Mouse (Mus musculus) embryonic facial prominence, embryonic 13.5 days (tissue): ENCODE results near the gene Zscan20. TPM values are rescaled to one million over a fixed set of nuclear protein-coding genes. Genes with fewer than 3 reads are reported as not detected.
"Not testable (repeated sequence)": the region's sequence is repeated elsewhere in the genome, so short reads cannot be mapped to it uniquely, and the experiment has no call there.

ENCODE experiments used
- ATAC-seq: fragments of 200-750 bp; cut with Nextera tagmentation; 2 replicates; pipeline ENCODE4 v1.8.0; 2017; ENCODE audit warnings: low read depth; ENCODE audit not compliant: insufficient number of reproducible peaks, insufficient read depth, low FRiP score, low TSS enrichment
- H3K27ac ChIP-seq: fragments of 300-500 bp; sonication (generic); 2 replicates; pipeline ENCODE4 v1.5.1; 2015; ENCODE audit warnings: moderate library complexity, mild to moderate bottlenecking, inconsistent platforms
- H3K27me3 ChIP-seq: fragments of 300-500 bp; sonication (generic); 2 replicates; pipeline ENCODE4 v1.6.1; 2015; ENCODE audit warnings: mild to moderate bottlenecking, inconsistent platforms
- H3K36me3 ChIP-seq: fragments of 300-500 bp; sonication (generic); 2 replicates; pipeline ENCODE4 v1.6.1; 2015; ENCODE audit warnings: mild to moderate bottlenecking, inconsistent platforms
- H3K4me1 ChIP-seq: fragments of 300-500 bp; sonication (generic); 2 replicates; pipeline ENCODE4 v1.6.1; 2015; ENCODE audit warnings: inconsistent platforms
- H3K4me2 ChIP-seq: fragments of 300-500 bp; sonication (generic); 2 replicates; pipeline ENCODE4 v1.6.1; 2015; ENCODE audit warnings: moderate library complexity, mild to moderate bottlenecking, inconsistent platforms
- H3K4me3 ChIP-seq: fragments of 300-500 bp; sonication (generic); 2 replicates; pipeline ENCODE4 v1.5.1; 2015; ENCODE audit warnings: mild to moderate bottlenecking, inconsistent platforms
- H3K9ac ChIP-seq: fragments of 300-500 bp; sonication (generic); 2 replicates; pipeline ENCODE4 v1.6.1; 2015; ENCODE audit warnings: mild to moderate bottlenecking, inconsistent platforms
- H3K9me3 ChIP-seq: fragments of 300-500 bp; sonication (generic); 2 replicates; pipeline ENCODE4 v1.6.1; 2016; ENCODE audit warnings: inconsistent platforms
- WGBS: fragments of 180-500 bp; shearing (Covaris S2); methylation state at CpG from one replicate; pipeline ENCODE4 v1.1.7; 2015; ENCODE audit warnings: mixed read lengths; 5-methylcytosine and 5-hydroxymethylcytosine counted together
- polyA plus RNA-seq: library from polyadenylated mRNA; unstranded; fragments of >200 nt; fragmentation: Nextera tagmentation; extraction: Ambion mirVana; gene quantifications from 2 replicates; pipeline ENCODE4 v1.2.1, GENCODE M21; 2015

Zscan20 gene
- polyA plus RNA-seq, 1 experiment from 2014 or later = 7.4 TPM

GRCm38 (mm10) chr4:128637250-128637649 is 27.4 kb upstream of the Zscan20 start:
- Histone ChIP-seq H3K9ac (no peak overlapping the region), H3K36me3 (no peaks in the 10 kb centered on the region), H3K4me3 (no peak overlapping the region), H3K4me2 (no peak overlapping the region), H3K27me3 (no peaks in the 10 kb centered on the region), H3K27ac (no peak overlapping the region), H3K9me3 (no peaks in the 10 kb centered on the region), H3K4me1 (peaks cover 28% of the 10 kb centered on the region)
- ATAC-seq = no peak
- 44% methylated on average over 11 of the region's 11 CpGs for WGBS

DNA sequence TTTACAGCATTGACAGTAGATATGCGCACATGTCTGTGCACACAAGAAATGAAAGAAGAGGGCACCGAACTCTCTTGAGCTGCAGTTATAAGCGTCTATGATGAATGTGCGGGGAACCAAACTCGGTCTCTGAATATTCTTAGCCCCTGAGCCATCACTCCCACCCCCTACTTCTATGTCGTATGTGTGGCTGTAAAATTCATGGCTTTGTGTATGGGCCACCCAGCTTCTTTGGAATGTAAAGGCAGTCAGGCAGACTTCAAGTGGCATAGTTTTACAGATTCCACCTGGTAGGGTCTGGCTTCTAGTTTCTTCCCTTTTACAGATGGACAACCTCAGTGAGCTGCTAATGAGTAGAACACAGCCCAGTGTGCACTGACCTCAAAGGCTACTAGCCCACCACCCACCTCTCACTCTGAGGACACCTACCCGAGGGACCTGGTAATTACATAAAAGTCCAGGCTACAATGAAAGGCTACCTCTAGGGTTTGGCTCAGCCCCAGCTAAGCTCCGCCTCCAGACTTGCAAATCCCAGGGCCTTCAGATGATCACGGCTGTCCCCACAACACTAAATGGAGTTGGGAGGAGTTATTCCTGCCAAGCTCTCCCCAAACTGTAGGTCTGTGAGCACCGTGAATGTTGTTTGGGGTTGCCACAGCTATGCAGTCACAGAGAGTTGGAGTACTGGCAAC is 26.1 kb upstream of the Zscan20 start:
- ATAC-seq = no peak
- Histone ChIP-seq H3K4me3 (no peak overlapping the region), H3K27ac (no peak overlapping the region), H3K9me3 (no peaks in the 10 kb centered on the region), H3K4me2 (no peak overlapping the region), H3K36me3 (no peaks in the 10 kb centered on the region), H3K27me3 (no peaks in the 10 kb centered on the region), H3K9ac (no peak overlapping the region), H3K4me1 (peaks cover 28% of the 10 kb centered on the region)
- 55% methylated on average over 10 of the region's 10 CpGs for WGBS

DNA sequence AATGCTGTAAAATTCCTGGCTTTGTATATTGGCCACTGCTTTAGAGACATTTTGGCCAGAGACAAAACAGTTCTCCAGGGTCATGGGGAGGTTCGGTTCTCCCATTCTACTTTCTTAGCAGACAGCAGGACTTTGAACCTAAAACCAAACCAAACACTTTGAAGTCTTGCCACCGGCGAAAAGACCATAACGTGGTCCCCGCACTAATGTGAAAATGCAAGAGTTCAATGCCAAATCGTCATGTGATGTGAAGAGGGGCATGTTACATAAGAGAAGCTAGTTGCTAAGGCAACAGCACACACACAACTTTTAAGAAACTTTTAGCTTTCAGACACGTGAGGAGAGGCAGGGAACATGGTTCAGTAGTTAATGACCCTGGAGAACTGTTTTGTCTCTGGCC is 25.6 kb upstream of the Zscan20 start:
- Histone ChIP-seq H3K4me3 (no peak overlapping the region), H3K4me2 (no peak overlapping the region), H3K27me3 (no peaks in the 10 kb centered on the region), H3K4me1 (peaks cover 28% of the 10 kb centered on the region), H3K9ac (no peak overlapping the region), H3K36me3 (no peaks in the 10 kb centered on the region), H3K27ac (no peak overlapping the region), H3K9me3 (no peaks in the 10 kb centered on the region)
- whole genome bisulfite sequencing = 73% methylated on average over 7 of the region's 7 CpGs
- ATAC-seq = no peak

DNA sequence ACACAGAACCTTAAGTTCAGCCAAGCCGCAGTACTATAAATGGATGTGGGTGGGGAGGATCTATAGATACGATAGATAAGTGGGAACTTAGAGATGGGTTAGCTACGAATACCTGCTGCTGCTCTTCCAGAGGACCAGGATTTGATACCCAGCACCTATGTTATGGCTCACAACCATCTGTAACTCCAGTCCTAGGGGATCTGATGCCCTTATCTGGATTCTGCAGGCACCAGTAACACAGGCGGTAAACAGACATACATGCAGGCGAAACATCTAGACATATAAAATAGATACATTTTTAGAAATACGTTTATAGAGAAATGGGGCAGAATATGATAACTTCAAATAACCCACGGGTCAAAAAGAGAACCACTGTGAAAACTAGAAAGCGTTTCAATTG is 11.2 kb upstream of the Zscan20 start:
- WGBS = 87% methylated on average over 8 of the region's 8 CpGs
- H3K36me3 ChIP-seq = no peaks in the 10 kb centered on the region
- no peaks in the 10 kb centered on the region for H3K9me3 ChIP-seq
- peaks cover 26% of the 10 kb centered on the region for H3K4me1 ChIP-seq
- H3K27ac ChIP-seq = no peak overlapping the region
- H3K27me3 ChIP-seq = peaks cover 12% of the 10 kb centered on the region
- H3K4me3 ChIP-seq = no peak overlapping the region
- no peak overlapping the region for H3K4me2 ChIP-seq
- ATAC-seq = no peak
- no peak overlapping the region for H3K9ac ChIP-seq

DNA sequence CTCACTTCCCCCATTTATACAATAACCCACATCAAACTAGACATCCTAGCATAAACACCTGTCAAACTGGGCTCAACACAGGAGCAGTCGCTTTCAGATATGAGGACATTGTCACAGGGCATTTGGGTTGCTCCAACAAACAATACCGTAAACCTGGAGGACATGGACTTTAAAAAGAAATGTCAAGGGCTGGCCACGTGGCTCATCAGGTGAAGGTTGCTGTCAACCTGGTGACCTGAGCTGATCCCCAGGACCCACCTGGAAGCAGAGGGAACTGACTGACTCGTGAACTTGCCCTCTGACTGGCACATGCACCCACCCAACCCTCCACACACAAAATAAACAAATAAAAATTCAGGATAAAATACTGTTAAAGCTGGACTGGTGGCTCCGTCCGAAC is 10.7 kb upstream of the Zscan20 start:
- Histone ChIP-seq H3K27ac (no peak overlapping the region), H3K4me1 (peaks cover 26% of the 10 kb centered on the region), H3K4me2 (no peak overlapping the region), H3K4me3 (no peak overlapping the region), H3K9me3 (no peaks in the 10 kb centered on the region), H3K9ac (no peak overlapping the region), H3K27me3 (peaks cover 17% of the 10 kb centered on the region), H3K36me3 (no peaks in the 10 kb centered on the region)
- no peak for ATAC-seq
- WGBS = 77% methylated on average over 6 of the region's 6 CpGs

- no peak overlapping the region for H3K4me3 ChIP-seq
- peaks cover 26% of the 10 kb centered on the region for H3K4me1 ChIP-seq
- WGBS = 20% methylated on average over 2 of the region's 2 CpGs
- peaks cover 17% of the 10 kb centered on the region for H3K27me3 ChIP-seq
- H3K9me3 ChIP-seq = no peaks in the 10 kb centered on the region
- no peaks in the 10 kb centered on the region for H3K36me3 ChIP-seq
- no peak for ATAC-seq
- H3K27ac ChIP-seq = no peak overlapping the region
- H3K9ac ChIP-seq = no peak overlapping the region
- no peak overlapping the region for H3K4me2 ChIP-seq
Measured at GRCm38 (mm10) chr4:128618963-128619362, 9.1 kb upstream of the Zscan20 start.

GRCm38 (mm10) chr4:128618246-128618911 is 8.5 kb upstream of the Zscan20 start, which contains the start of gene Tlr12:
Tlr12 (minus strand) TSS chr4:128618619.
- Histone ChIP-seq H3K27ac (no peak within 1 kb of the TSS), H3K36me3 (no peaks in the 10 kb centered on the region), H3K4me2 (no peak within 1 kb of the TSS), H3K4me1 (peaks cover 26% of the 10 kb centered on the region), H3K9me3 (no peaks in the 10 kb centered on the region), H3K4me3 (no peak within 1 kb of the TSS), H3K9ac (no peak within 1 kb of the TSS), H3K27me3 (peaks cover 17% of the 10 kb centered on the region)
- 56% methylated on average over 15 of the region's 15 CpGs for WGBS
- ATAC-seq = no peak

- H3K27me3 ChIP-seq = peaks cover 17% of the 10 kb centered on the region
- peaks cover 26% of the 10 kb centered on the region for H3K4me1 ChIP-seq
- no peak overlapping the region for H3K4me3 ChIP-seq
- ATAC-seq = no peak
- H3K9me3 ChIP-seq = no peaks in the 10 kb centered on the region
- H3K27ac ChIP-seq = no peak overlapping the region
- no peak overlapping the region for H3K4me2 ChIP-seq
- 71% methylated on average over 17 of the region's 17 CpGs for WGBS
- no peak overlapping the region for H3K9ac ChIP-seq
- H3K36me3 ChIP-seq = no peaks in the 10 kb centered on the region
Measured at GRCm38 (mm10) chr4:128617363-128618120, 7.6 kb upstream of the Zscan20 start.

- Histone ChIP-seq H3K4me3 (no peak overlapping the region), H3K4me1 (peaks cover 27% of the 10 kb centered on the region), H3K4me2 (no peak overlapping the region), H3K9me3 (no peaks in the 10 kb centered on the region), H3K36me3 (no peaks in the 10 kb centered on the region), H3K27ac (no peak overlapping the region), H3K27me3 (peaks cover 17% of the 10 kb centered on the region), H3K9ac (no peak overlapping the region)
- WGBS = 91% methylated on average over 14 of the region's 14 CpGs
- ATAC-seq = no peak
Measured at GRCm38 (mm10) chr4:128615761-128616160, 5.9 kb upstream of the Zscan20 start.

- Histone ChIP-seq H3K4me3 (no peak overlapping the region), H3K36me3 (0 out of 2 replicates have a peak, but pooled peaks cover 1% of the 10 kb centered on the region), H3K9ac (no peak overlapping the region), H3K4me1 (peaks cover 26% of the 10 kb centered on the region), H3K27me3 (peaks cover 17% of the 10 kb centered on the region), H3K9me3 (no peaks in the 10 kb centered on the region), H3K27ac (no peak overlapping the region), H3K4me2 (no peak overlapping the region)
- ATAC-seq = no peak
- 17% methylated on average over 8 of the region's 8 CpGs for WGBS
Measured at GRCm38 (mm10) chr4:128613326-128613725, 3.4 kb upstream of the Zscan20 start.

DNA sequence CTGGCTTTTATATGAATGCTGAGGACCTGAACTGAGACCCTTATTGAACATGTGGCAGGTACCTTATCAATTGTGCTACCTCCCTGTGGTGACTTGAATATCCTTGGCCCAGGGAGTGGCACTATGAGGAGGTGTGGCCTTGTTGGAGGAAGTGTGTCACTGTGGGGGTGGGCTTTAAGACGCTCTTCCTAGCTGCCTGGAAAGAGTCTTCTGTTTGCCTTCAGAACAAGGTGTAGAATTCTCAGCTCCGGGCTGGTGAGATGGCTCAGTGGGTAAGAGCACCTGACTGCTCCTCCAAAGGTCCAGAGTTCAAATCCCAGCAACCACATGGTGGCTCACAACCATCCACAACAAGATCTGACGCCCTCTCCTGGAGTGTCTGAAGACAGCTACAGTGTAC is 1.8 kb upstream of the Zscan20 start:
- H3K9me3 ChIP-seq, ATAC-seq, H3K9ac ChIP-seq, H3K4me2 ChIP-seq, H3K27ac ChIP-seq, H3K4me3 ChIP-seq, H3K36me3 ChIP-seq: not testable (repeated sequence)
- WGBS = 66% methylated on average over 3 of the region's 3 CpGs
- peaks cover 11% of the 10 kb centered on the region for H3K27me3 ChIP-seq
- H3K4me1 ChIP-seq = peaks cover 17% of the 10 kb centered on the region
